Mouse (Mus musculus): ENCODE results near the gene Rbbp6. TPM values are rescaled to one million over a fixed set of nuclear protein-coding genes. Genes with fewer than 3 reads are reported as not detected.

The Rbbp6 gene
- total RNA-seq, 2 experiments from 2014 or later = 31.4 to 38.8 TPM

Other genes starting within 250 kb of the Rbbp6 start
- 10 to 100 TPM; 21.9 to 36.0 TPM for gene Tnrc6a, start 158.2 kb downstream of the Rbbp6 start, total RNA-seq (2021)
- not detected for gene Slc5a11, start 249.1 kb downstream of the Rbbp6 start, total RNA-seq (2021)